Mouse (Mus musculus) liver, adult 2 months (tissue): ENCODE data around the gene Mbnl2. TPM values are rescaled to one million over a fixed set of nuclear protein-coding genes. Genes with fewer than 3 reads are reported as not detected.

ENCODE experiments used
- DNase-seq: peaks from one replicate; pipeline ENCODE4 v3.0.0-alpha.2; 2011; ENCODE audit warnings: low read depth, low spot score; ENCODE audit errors: extremely low read depth
- H3K27ac ChIP-seq: fragments of 200-500 bp; replicated peaks from 2 replicates; pipeline ENCODE4 v1.5.1; 2012; ENCODE audit warnings: low read depth, mild to moderate bottlenecking, control low read depth, inconsistent platforms, low read length; ENCODE audit not compliant: insufficient read depth
- H3K27me3 ChIP-seq: fragments of 200-500 bp; 2 replicates; pipeline ENCODE4 v1.6.1; 2012; ENCODE audit warnings: mild to moderate bottlenecking, moderate library complexity, low read length, inconsistent platforms; ENCODE audit not compliant: control insufficient read depth, insufficient read depth
- H3K36me3 ChIP-seq: fragments of 200-500 bp; 2 replicates; pipeline ENCODE4 v1.6.1; 2012; ENCODE audit warnings: low read length, inconsistent platforms; ENCODE audit not compliant: control insufficient read depth, insufficient read depth
- H3K4me1 ChIP-seq: fragments of 200-500 bp; 2 replicates; pipeline ENCODE4 v1.6.1; 2011; ENCODE audit warnings: low read length; ENCODE audit not compliant: control insufficient read depth, insufficient read depth
- H3K4me3 ChIP-seq: fragments of 200-500 bp; 2 replicates; pipeline ENCODE4 v1.5.1; 2011; ENCODE audit warnings: low read depth, mild to moderate bottlenecking, control low read depth, low read length, moderate library complexity; ENCODE audit not compliant: insufficient read depth
- H3K79me2 ChIP-seq: fragments of 200-500 bp; 2 replicates; pipeline ENCODE4 v1.6.1; 2012; ENCODE audit warnings: inconsistent platforms, mild to moderate bottlenecking, low read length, moderate library complexity; ENCODE audit not compliant: control insufficient read depth, insufficient read depth
- H3K9ac ChIP-seq: fragments of 200-500 bp; 2 replicates; pipeline ENCODE4 v1.6.1; 2012; ENCODE audit warnings: low read depth, mild to moderate bottlenecking, control low read depth, inconsistent platforms, low read length
- CTCF ChIP-seq: fragments of 200-500 bp; IDR thresholded peaks from 2 replicates; pipeline ENCODE4 v1.5.1; 2011; ENCODE audit warnings: low read depth, low read length, control low read depth
- POLR2A ChIP-seq: fragments of 200-500 bp; IDR thresholded peaks from 2 replicates; pipeline ENCODE4 v1.6.1; 2011; ENCODE audit warnings: low read length, control low read depth; ENCODE audit not compliant: insufficient read depth; ENCODE audit errors: extremely low read depth
- WGBS: fragments of 180-500 bp; shearing (Covaris S2); methylation state at CpG from one replicate; pipeline ENCODE4 v1.1.7; 2018; 5-methylcytosine and 5-hydroxymethylcytosine counted together
- polyA plus RNA-seq: library from polyadenylated mRNA; depleted of rRNA; stranded (reverse); fragments of >200 nt; gene quantifications from 2 replicates; pipeline ENCODE4 v1.2.3, GENCODE M21; 2012
- total RNA-seq: library from RNA; depleted of rRNA; stranded (reverse); fragments of >200 nt; gene quantifications from 2 replicates; pipeline ENCODE4 v1.2.3, GENCODE M21; 2014

Gene Mbnl2
- total and polyA plus RNA-seq, 2 experiments = 17.5 to 35.2 TPM

DNA sequence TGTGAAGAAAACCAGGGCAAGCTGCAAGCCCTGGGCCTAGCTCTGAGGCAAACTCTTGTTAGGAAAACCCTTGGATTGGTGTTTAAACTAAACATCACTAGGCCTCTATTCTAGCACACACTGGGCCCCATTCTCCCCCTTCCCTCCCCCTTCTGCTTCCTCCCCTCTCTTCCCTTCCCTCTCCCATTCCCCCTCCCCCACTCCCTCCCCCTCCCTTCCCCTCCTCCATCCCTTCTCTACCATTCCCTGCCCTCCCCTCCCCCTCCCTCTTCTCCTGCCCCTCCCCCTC lies 12.5 kb downstream of the Mbnl2 start:
- H3K4me1 ChIP-seq = peaks cover 11% of the 10 kb centered on the region
- DNase-seq = no peak
- no peak overlapping the region for H3K9ac ChIP-seq
- H3K4me3 ChIP-seq = no peak overlapping the region
- TF ChIP-seq CTCF (no peak), POLR2A (no peak)
- H3K36me3 ChIP-seq = no peaks in the 10 kb centered on the region; the same call in 1 of the 2 replicates
- no peak overlapping the region for H3K27ac ChIP-seq
- H3K27me3 ChIP-seq = no peaks in the 10 kb centered on the region
- peaks cover 74% of the 10 kb centered on the region for H3K79me2 ChIP-seq

DNA sequence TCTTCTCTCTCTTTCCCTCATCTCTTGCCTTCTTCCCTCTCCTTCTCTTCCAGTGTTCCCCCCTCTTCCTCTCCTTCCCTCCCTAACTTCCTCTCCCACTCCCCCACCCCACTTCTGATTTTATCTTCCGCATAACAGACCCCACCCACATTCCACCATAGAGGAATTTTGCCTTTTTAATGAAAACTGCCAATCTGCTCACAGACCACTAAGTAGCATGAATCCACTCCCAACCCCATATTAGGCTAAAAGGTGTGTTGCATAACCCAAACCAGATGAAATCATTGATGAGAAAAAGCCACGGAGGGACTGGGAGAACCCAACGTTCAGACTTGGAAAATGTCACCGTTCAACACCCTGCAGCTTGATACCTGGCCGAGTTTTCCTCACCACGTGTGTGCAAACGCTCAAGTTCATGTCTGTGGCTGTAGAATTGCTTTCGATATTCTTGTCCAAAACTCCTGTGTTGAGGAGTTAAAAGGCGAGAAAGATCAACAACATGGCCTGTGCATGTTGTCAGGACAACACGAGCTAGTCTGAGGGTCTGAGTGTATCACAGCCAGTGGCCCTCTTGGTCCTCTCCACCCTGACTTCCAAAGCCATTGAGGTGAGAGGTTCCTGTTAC lies 13.0 kb downstream of the Mbnl2 start:
- no peak for TF ChIP-seq POLR2A
- TF ChIP-seq CTCF = no peak
- Histone ChIP-seq H3K79me2 (peaks cover 73% of the 10 kb centered on the region), H3K9ac (no peak overlapping the region), H3K27ac (no peak overlapping the region), H3K36me3 (0 out of 2 replicates have a peak, but pooled peaks cover 4% of the 10 kb centered on the region), H3K4me3 (no peak overlapping the region), H3K4me1 (peaks cover 11% of the 10 kb centered on the region), H3K27me3 (no peaks in the 10 kb centered on the region)
- no peak for DNase-seq
- 72% methylated on average over 10 of the region's 10 CpGs for WGBS

DNA sequence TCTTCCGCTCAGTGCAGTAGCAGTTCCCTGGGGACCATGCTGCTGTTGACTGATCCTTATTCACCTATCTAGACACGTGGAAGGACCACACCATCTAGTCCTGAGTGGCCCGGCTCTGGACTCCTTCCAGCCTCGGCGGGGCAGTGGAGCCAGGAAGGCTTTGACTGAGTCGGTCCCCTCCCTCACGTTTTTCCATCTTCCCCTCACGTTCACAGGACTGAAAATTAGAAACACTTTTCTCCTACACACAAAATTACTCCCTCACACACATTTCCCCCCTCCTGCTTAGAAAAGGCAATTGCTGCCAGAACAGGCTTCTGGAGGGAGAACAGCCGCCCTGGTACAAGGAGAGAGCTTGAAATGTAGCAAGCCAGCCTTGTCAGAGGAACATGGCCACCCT lies 13.6 kb downstream of the Mbnl2 start:
- peaks cover 11% of the 10 kb centered on the region for H3K4me1 ChIP-seq
- no peaks in the 10 kb centered on the region for H3K27me3 ChIP-seq
- H3K4me3 ChIP-seq = no peak overlapping the region
- TF ChIP-seq CTCF (no peak), POLR2A (no peak)
- H3K36me3 ChIP-seq = 0 out of 2 replicates have a peak, but pooled peaks cover 5% of the 10 kb centered on the region
- DNase-seq = no peak
- WGBS = 79% methylated on average over 9 of the region's 9 CpGs
- peaks cover 70% of the 10 kb centered on the region for H3K79me2 ChIP-seq
- no peak overlapping the region for H3K27ac ChIP-seq
- H3K9ac ChIP-seq = no peak overlapping the region

DNA sequence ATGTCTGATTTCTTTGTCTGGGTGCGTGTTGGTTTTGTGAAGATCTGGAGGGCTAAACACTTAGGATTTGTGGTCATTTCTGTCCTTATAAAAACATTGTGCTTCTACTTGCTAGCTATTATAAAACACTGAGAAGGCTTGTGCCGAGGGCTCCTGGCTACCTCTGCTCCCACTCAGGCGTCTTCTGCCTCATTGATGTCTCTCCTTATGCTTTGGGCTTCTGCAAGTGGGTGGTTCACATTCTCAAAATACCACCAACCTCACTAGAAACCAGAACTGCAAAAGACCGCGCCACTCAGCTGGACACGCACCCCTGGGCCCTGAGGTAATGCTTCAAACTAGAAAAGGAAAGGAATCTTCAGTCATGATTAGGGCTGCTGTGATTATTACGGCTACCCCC lies 14.1 kb downstream of the Mbnl2 start:
- 94% methylated on average over 7 of the region's 7 CpGs for WGBS
- TF ChIP-seq CTCF = no peak
- TF ChIP-seq POLR2A = no peak
- Histone ChIP-seq H3K27ac (no peak overlapping the region), H3K9ac (no peak overlapping the region), H3K4me1 (peaks cover 12% of the 10 kb centered on the region), H3K4me3 (no peak overlapping the region), H3K36me3 (0 out of 2 replicates have a peak, but pooled peaks cover 5% of the 10 kb centered on the region), H3K79me2 (peaks cover 70% of the 10 kb centered on the region), H3K27me3 (no peaks in the 10 kb centered on the region)
- no peak for DNase-seq

DNA sequence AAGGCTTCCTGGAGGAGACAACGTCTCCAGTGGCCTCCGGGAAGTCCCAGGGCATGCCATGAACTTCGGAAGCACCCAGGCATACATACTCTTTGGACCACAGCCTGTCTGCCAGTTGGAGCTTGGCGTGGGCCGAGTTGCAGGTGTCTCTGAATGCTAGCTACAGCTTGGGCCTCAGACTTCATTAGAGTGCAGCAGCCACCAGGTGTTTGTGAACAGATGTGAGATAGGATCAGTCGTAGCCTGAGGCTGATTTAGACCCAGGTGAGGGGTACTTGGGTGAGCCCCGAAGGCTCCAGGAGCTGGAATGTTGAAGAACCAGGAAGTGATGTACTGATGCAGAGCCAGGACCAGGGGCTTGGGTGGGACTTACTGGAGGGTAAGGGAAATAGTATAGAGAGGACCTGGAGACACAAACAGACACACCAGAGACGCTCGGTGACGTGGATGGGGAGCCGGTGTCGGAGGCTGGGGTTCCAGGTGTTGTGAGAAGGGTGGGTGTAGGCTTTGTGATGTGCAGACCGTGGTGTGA lies 15.8 kb downstream of the Mbnl2 start:
- H3K36me3 ChIP-seq = 0 out of 2 replicates have a peak, but pooled peaks cover 5% of the 10 kb centered on the region
- peaks cover 13% of the 10 kb centered on the region for H3K4me1 ChIP-seq
- 93% methylated on average over 13 of the region's 13 CpGs for WGBS
- no peak overlapping the region for H3K27ac ChIP-seq
- DNase-seq = no peak
- no peak overlapping the region for H3K9ac ChIP-seq
- H3K4me3 ChIP-seq = no peak overlapping the region
- peaks cover 75% of the 10 kb centered on the region for H3K79me2 ChIP-seq
- no peaks in the 10 kb centered on the region for H3K27me3 ChIP-seq
- no peak for TF ChIP-seq POLR2A
- TF ChIP-seq CTCF = no peak

DNA sequence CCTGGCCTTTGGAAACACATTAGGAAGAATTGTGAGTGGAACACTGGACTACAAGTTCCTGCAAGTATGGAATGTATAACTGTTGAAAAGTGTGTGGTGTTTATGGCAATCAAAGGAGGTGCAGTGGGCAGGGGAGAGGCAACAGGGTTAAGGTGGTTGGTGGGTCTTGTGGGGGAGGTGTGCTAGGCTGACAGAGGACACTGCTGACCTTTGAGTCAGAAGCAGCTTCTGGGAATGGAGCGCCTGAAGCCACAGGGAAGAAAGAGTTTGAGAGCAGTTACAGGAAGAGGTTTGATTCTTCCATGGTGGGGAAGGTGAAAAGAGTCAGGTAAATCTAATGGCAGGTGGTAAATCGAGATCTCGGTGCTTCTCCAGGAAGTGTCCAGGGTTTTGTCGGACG lies 16.7 kb downstream of the Mbnl2 start:
- no peak for TF ChIP-seq CTCF
- TF ChIP-seq POLR2A = no peak
- DNase-seq = no peak
- Histone ChIP-seq H3K9ac (no peak overlapping the region), H3K36me3 (0 out of 2 replicates have a peak, but pooled peaks cover 5% of the 10 kb centered on the region), H3K79me2 (peaks cover 74% of the 10 kb centered on the region), H3K4me3 (no peak overlapping the region), H3K27ac (no peak overlapping the region), H3K27me3 (no peaks in the 10 kb centered on the region), H3K4me1 (peaks cover 16% of the 10 kb centered on the region)
- 88% methylated on average over 5 of the region's 5 CpGs for WGBS
